Mouse (Mus musculus) cortical plate, adult 2 months (tissue): ENCODE data around the gene Prrt2. TPM values are rescaled to one million over a fixed set of nuclear protein-coding genes. Genes with fewer than 3 reads are reported as not detected.

Experiments used
- H3K27ac ChIP-seq: fragments of 200-500 bp; 2 replicates; pipeline ENCODE4 v1.5.1; 2012; ENCODE audit warnings: low read length, control low read depth, inconsistent platforms; ENCODE audit not compliant: insufficient read depth
- H3K4me1 ChIP-seq: fragments of 200-500 bp; 2 replicates; pipeline ENCODE4 v1.6.1; 2011; ENCODE audit warnings: low read length; ENCODE audit not compliant: control insufficient read depth, insufficient read depth
- H3K4me3 ChIP-seq: fragments of 200-500 bp; 2 replicates; pipeline ENCODE4 v1.5.1; 2011; ENCODE audit warnings: mild to moderate bottlenecking, low read length, control low read depth; ENCODE audit not compliant: insufficient read depth
- CTCF ChIP-seq: fragments of 200-500 bp; IDR thresholded peaks from 2 replicates; pipeline ENCODE4 v1.5.1; 2011; ENCODE audit warnings: mild to moderate bottlenecking, control low read depth, low read length; ENCODE audit not compliant: insufficient read depth; ENCODE audit errors: extremely low read depth
- POLR2A ChIP-seq: fragments of 200-500 bp; IDR thresholded peaks from 2 replicates; pipeline ENCODE4 v1.6.1; 2011; ENCODE audit warnings: mild to moderate bottlenecking, low read length, control low read depth; ENCODE audit not compliant: insufficient read depth; ENCODE audit errors: extremely low read depth
- polyA plus RNA-seq: library from polyadenylated mRNA; depleted of rRNA; stranded (reverse); fragments of >200 nt; gene quantifications from 2 replicates; pipeline ENCODE4 v1.2.3, GENCODE M21; 2012

The Prrt2 gene
- polyA plus RNA-seq, 1 experiment: 405 TPM

DNA sequence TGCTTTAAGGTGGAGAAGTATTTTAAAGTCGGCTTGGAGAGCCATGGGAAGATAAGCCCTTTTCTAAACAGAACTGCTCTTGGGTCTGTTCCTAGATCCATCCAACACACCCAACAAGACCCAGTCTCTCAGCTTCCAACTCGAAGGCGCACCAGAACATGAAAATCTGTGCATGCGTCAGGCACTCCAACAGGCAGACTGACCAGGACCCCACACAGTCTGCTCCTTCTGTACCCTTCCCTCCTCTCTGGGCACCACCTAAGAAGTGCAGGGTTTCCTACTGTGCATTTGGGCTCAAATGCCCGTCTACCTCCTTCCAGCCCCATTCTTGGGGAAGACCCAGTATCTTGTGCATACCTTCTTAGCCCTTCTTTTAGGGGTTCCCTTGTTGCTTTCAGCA is 520 bp downstream of the Prrt2 start:
- TF ChIP-seq POLR2A (no peak), CTCF (no peak)
- Histone ChIP-seq H3K27ac (peak overlapping the region; percentile 76), H3K4me1 (peaks cover 11% of the 10 kb centered on the region), H3K4me3 (peak overlapping the region; percentile 85)

DNA sequence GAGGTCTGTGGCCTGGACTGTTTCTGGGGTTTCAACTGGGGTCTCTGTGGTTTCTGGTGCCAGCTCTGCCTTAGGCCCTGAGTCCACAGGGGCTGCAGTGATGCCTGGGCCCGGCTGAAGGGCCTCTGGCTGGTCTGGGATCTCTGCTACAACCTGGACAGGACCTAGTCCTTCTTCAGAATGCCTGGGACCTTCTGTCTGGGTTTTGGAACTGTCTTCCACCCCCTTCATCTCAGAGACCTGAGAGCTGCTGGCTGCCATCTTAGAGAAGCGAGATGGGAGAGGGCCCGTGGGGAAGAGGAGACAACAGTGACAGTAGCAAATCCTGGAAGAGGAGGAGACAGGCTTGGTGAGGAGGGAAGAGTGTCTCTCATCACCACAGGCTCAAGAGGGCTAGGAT is 980 bp downstream of the Prrt2 start:
- H3K4me1 ChIP-seq: peaks cover 11% of the 10 kb centered on the region
- peak; percentile 37; the same call in 1 of the 2 replicates for TF ChIP-seq POLR2A
- TF ChIP-seq CTCF: no peak
- peak overlapping the region; percentile 76 for H3K27ac ChIP-seq
- H3K4me3 ChIP-seq: peak overlapping the region; percentile 85

GRCm38 (mm10) chr7:127019306-127019960 is 1.6 kb downstream of the Prrt2 start:
- no peak for TF ChIP-seq CTCF
- no peak for TF ChIP-seq POLR2A
- peak overlapping the region; percentile 85 for H3K4me3 ChIP-seq
- peaks cover 8% of the 10 kb centered on the region for H3K4me1 ChIP-seq
- H3K27ac ChIP-seq: peak overlapping the region; percentile 24

GRCm38 (mm10) chr7:127018416-127019305 is 2.4 kb downstream of the Prrt2 start:
- Histone ChIP-seq H3K4me3 (peak overlapping the region; percentile 85), H3K27ac (peak overlapping the region; percentile 24; the same call in 1 of the 2 replicates)

GRCm38 (mm10) chr7:127017950-127018345 is 3.1 kb downstream of the Prrt2 start:
- TF ChIP-seq CTCF: no peak
- no peak for TF ChIP-seq POLR2A
- H3K27ac ChIP-seq: no peak overlapping the region
- peaks cover 3% of the 10 kb centered on the region; the same call in 1 of the 2 replicates for H3K4me1 ChIP-seq
- peak overlapping the region; percentile 85; the same call in 1 of the 2 replicates for H3K4me3 ChIP-seq

More at GRCm38 (mm10) chr7:127018416-127019305, 2.4 kb downstream of the Prrt2 start:
- H3K4me1 ChIP-seq: peaks cover 3% of the 10 kb centered on the region
- no peak for TF ChIP-seq CTCF

DNA sequence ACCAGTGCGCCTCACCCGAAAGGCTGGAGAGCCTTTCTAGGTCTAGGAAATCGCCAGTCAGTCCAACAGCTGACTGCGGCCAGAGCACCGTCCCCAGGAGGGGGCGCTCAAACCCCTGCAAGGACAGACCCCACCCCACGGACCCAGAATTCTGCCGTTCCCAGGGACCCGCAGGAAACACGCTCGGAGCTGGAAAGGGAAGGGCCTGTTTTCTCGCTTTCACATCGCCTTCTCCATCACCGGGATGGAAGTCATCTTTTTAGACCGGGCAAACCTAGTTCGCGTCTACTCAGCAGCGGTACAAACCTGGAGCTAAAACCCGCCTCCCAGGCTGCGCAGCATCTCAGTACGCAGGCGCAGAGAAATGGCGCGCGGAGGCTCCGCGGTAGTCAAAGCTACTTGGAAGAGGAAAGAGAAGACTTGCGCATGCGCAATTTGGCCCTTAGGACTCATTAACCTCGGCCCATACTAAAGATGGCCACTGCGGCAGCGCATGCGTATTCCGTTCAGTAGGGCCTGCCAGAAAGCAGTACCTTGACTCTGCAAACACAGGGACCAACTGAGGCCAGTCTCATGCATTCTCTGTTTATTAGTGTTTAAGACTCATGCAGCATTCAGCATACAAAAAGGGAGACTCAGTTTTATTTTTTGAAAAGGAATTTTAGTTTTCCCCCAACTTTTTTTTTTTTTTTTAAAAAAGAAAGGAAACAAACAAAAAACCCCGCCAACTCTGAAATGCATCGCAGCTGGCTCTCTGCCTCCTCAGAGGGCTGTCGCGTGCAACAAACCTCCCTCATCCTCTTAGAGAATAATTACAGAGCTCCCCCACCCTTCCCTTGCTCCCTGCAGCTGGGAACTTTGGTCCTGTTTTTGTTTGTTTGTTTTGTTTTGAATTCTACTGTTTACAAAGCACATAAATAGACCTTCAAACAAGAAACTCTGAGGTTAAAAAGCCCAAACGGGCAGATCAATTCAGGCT is 3.8 kb downstream of the Prrt2 start, which contains the start of gene Pagr1a:
TSS of gene Pagr1a (minus strand) at position 382 of the 979 bp plus-strand sequence.
- peak within 1 kb of the TSS; percentile 86 for H3K27ac ChIP-seq
- peak within 1 kb of the TSS; percentile 85 for H3K4me3 ChIP-seq
- TF ChIP-seq POLR2A (peak; percentile 89), CTCF (peak; percentile 52)
- H3K4me1 ChIP-seq: peaks cover 3% of the 10 kb centered on the region; the same call in 1 of the 2 replicates

GRCm38 (mm10) chr7:127016486-127016938 is 4.5 kb downstream of the Prrt2 start:
- Histone ChIP-seq H3K27ac (peak overlapping the region; percentile 86), H3K4me3 (peak overlapping the region; percentile 54), H3K4me1 (no peaks in the 10 kb centered on the region; the same call in 1 of the 2 replicates)
- TF ChIP-seq CTCF: no peak
- TF ChIP-seq POLR2A: peak; percentile 43; the same call in 1 of the 2 replicates

GRCm38 (mm10) chr7:127016481-127016485 is 4.7 kb downstream of the Prrt2 start, which contains the start of gene Pagr1b:
Gene Pagr1b (minus strand): TSS chr7:127016484.
- Histone ChIP-seq H3K4me3 (peak within 1 kb of the TSS; percentile 54), H3K4me1 (no peaks in the 10 kb centered on the region), H3K27ac (peak within 1 kb of the TSS; percentile 86)
- no peak for TF ChIP-seq POLR2A
- no peak for TF ChIP-seq CTCF

DNA sequence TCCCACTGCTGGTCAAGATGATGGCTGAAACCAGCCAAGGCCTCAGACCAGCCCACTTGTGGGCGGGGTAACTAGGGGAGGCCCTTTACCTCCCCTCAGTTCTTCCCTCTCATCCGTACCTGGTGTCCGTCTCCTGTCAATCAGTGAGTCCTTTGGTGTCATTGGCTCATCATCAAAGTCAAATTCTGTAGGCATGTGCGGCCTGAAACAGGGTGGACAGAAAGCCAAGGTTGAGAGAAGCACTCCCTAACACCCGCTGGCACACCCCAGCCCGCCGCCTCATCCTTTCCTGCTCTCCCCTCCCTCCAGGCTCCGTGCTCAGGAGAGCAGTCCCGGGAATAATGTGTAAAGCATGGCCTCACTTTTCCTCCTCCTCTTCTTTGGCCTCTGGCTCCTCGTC is 4.9 kb downstream of the Prrt2 start:
- TF ChIP-seq CTCF: no peak
- TF ChIP-seq POLR2A: no peak
- peak overlapping the region; percentile 86 for H3K27ac ChIP-seq
- no peaks in the 10 kb centered on the region for H3K4me1 ChIP-seq

More for the DNA sequence above, 4.9 kb downstream of the Prrt2 start:
- H3K4me3 ChIP-seq: peak overlapping the region; percentile 54
